Mouse (Mus musculus): ENCODE measurements around the gene Sox6. TPM values are rescaled to one million over a fixed set of nuclear protein-coding genes. Genes with fewer than 3 reads are reported as not detected.

Sox6 gene
- polyA plus RNA-seq, 1 experiment from 2014 or later: 149 TPM

DNA sequence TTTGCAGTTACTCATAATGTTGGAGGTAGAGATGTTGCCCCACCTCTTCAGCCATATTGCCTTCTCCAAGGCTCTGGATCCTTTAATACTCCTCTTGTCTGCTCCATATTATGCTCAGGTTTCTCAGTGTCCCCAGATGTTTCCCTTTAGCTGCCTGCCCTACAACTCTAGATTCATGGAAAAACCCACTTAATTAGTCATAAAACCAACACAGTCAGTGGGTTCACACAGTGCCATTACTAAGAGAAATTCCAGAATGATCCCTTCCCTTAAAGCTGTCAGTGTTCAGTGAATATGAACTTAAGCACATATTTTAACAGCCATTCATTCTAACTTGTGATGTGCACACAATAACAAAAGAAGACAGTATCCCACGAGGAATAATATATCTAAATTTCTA is 101.7 kb downstream of the Sox6 start:
- no peak overlapping the region for H3K4me3 ChIP-seq
- no peak for ATAC-seq
- no peaks in the 10 kb centered on the region for H3K27me3 ChIP-seq
- no peaks in the 10 kb centered on the region for H3K9me3 ChIP-seq (replicated peaks)
- peaks cover 13% of the 10 kb centered on the region for H3K4me1 ChIP-seq
- no peak overlapping the region for H3K9ac ChIP-seq
- no peaks in the 10 kb centered on the region for H3K36me3 ChIP-seq (ENCODE audit: poor library complexity, severe bottlenecking)
- WGBS: 74% methylated on average over 1 of the region's 1 CpGs
- no peak overlapping the region for H3K4me2 ChIP-seq
- H3K27ac ChIP-seq: no peak overlapping the region

DNA sequence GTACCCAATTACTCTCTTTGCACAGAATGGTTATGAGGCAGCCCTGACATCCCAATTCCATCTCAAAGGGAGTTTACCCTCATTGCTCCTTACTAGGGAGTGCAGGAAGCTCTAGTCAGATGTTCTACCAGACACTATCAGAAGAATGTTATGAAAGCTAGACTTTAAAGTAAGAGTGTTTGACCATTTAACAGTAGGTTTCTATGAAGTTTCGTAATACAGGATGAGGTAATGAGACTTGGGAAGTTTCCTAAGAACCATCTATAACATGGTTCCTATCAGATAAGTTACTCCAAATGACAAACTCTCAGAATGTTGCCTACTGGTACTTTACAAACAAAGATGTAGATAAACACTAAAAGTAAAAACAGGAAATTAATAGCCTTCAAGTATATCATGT is 123.3 kb downstream of the Sox6 start:
- H3K27ac ChIP-seq: no peak overlapping the region
- no peak overlapping the region for H3K9ac ChIP-seq
- no peak for ATAC-seq
- no peaks in the 10 kb centered on the region for H3K9me3 ChIP-seq (replicated peaks)
- H3K36me3 ChIP-seq (ENCODE audit: poor library complexity, severe bottlenecking): no peaks in the 10 kb centered on the region
- no peak overlapping the region for H3K4me3 ChIP-seq
- H3K4me1 ChIP-seq: peaks cover 8% of the 10 kb centered on the region
- H3K27me3 ChIP-seq: no peaks in the 10 kb centered on the region
- no peak overlapping the region for H3K4me2 ChIP-seq
- WGBS: 98% methylated on average over 1 of the region's 1 CpGs

DNA sequence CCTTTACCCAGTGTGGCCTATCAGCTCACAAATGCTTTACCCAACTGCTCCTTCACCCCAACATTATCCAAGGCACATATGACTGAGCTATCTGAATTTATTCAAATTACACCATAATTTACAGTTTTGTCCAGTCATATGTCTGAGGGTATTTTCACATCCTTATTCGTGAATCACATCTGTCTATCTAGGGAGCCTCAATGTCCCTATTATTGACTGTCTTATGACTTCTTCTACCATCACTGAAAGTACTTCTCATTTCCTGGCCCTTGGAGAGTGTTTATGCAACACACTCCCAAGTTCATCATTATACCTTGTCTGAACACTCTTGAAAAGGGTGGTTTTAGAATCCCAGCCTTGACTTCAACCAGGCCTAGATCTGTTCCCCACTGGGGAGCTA is 128.3 kb downstream of the Sox6 start:
- H3K9me3 ChIP-seq (replicated peaks): no peaks in the 10 kb centered on the region
- no peaks in the 10 kb centered on the region for H3K27me3 ChIP-seq
- no peaks in the 10 kb centered on the region for H3K36me3 ChIP-seq (ENCODE audit: poor library complexity, severe bottlenecking)
- no peak overlapping the region for H3K9ac ChIP-seq
- H3K27ac ChIP-seq: no peak overlapping the region
- 88% methylated on average over 1 of the region's 1 CpGs for WGBS
- no peak overlapping the region for H3K4me2 ChIP-seq
- ATAC-seq: no peak
- H3K4me3 ChIP-seq: no peak overlapping the region
- peaks cover 9% of the 10 kb centered on the region for H3K4me1 ChIP-seq

- H3K9ac ChIP-seq: no peak overlapping the region
- peak overlapping the region; percentile 10; the same call in 1 of the 2 replicates for H3K4me2 ChIP-seq
- peak; percentile 55; the same call in 1 of the 2 replicates for ATAC-seq
- peaks cover 33% of the 10 kb centered on the region for H3K4me1 ChIP-seq
- H3K27ac ChIP-seq: no peak overlapping the region
- 44% methylated on average over 9 of the region's 9 CpGs for WGBS
- no peaks in the 10 kb centered on the region for H3K36me3 ChIP-seq (ENCODE audit: poor library complexity, severe bottlenecking)
- H3K4me3 ChIP-seq: no peak overlapping the region
- H3K27me3 ChIP-seq: no peaks in the 10 kb centered on the region
- no peaks in the 10 kb centered on the region for H3K9me3 ChIP-seq (replicated peaks)
These were observed 133.8 kb downstream of the Sox6 start for GRCm38 (mm10) chr7:115904798-115905207.

DNA sequence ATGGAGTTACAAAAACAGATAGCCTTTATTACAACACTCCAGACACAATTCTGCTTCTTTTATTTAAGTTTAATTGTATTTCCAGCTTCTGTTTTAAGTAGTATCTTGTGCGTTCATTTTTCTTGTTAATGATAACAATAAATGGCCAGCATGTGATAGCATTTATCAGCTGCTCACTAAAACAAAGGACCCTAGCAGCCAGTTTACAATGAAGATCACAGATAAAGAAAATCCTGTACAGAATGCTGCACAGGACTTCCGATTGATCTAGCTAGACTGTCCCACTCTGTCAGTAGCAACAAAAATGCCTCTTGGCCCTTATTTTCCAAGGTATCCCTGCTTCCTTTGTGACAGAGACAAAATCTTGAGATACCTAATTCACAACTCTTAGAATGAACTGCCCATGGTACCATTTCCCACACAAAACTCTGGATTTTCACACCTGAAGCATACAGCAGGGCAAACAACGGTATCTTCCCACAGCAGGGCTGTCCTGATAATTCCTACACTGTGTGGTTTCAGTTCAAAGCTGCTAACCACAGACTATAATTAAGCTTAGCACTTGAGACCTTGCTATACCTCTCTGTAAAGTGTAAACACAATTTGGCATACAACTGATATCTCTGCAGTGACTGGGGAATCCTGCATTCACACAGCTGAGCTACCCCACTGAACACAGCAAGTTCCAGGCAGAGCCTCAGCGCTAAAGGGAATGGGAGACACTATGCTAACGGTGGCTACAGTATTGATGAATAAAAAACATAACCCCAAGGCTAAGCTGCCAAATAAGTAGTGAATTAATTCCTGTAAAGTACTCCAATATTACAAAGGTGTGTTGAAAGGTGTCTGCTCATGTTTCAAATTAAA is 134.4 kb downstream of the Sox6 start:
- Histone ChIP-seq H3K27ac (no peak overlapping the region), H3K4me2 (peak overlapping the region; percentile 10; the same call in 1 of the 2 replicates), H3K27me3 (no peaks in the 10 kb centered on the region), H3K9ac (no peak overlapping the region), H3K36me3 (ENCODE audit: poor library complexity, severe bottlenecking) (no peaks in the 10 kb centered on the region), H3K9me3 (replicated peaks) (no peaks in the 10 kb centered on the region), H3K4me3 (no peak overlapping the region), H3K4me1 (peaks cover 33% of the 10 kb centered on the region)
- peak; percentile 69 for ATAC-seq
- WGBS: 32% methylated on average over 5 of the region's 5 CpGs

DNA sequence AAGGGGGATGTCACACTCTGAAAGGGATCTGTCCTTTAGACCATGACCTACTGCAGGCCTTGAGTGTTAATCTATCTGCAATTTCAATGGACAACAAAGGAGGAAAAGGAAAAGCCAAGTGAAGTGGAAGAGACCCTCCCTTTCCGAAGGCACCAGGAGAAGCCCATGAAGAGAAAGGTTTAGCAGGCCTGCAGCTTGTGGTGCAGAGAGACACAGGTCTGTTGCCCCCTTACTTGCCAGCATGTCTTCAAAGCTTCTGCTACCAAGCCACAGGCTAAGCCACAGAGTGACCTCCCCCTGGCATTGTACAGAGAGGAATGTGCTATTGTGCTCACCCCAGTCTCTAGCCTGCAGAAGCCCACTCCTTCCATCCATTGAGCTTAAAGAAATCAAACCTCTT is 135.2 kb downstream of the Sox6 start:
- Histone ChIP-seq H3K9ac (no peak overlapping the region), H3K27ac (0 out of 2 replicates have a peak overlapping the region, but pooled peaks have one; percentile 10), H3K27me3 (no peaks in the 10 kb centered on the region), H3K4me3 (no peak overlapping the region), H3K9me3 (replicated peaks) (no peaks in the 10 kb centered on the region), H3K4me2 (peak overlapping the region; percentile 5; the same call in 1 of the 2 replicates), H3K4me1 (peaks cover 33% of the 10 kb centered on the region), H3K36me3 (ENCODE audit: poor library complexity, severe bottlenecking) (no peaks in the 10 kb centered on the region)
- WGBS: 4% methylated on average over 1 of the region's 1 CpGs
- ATAC-seq: no peak

DNA sequence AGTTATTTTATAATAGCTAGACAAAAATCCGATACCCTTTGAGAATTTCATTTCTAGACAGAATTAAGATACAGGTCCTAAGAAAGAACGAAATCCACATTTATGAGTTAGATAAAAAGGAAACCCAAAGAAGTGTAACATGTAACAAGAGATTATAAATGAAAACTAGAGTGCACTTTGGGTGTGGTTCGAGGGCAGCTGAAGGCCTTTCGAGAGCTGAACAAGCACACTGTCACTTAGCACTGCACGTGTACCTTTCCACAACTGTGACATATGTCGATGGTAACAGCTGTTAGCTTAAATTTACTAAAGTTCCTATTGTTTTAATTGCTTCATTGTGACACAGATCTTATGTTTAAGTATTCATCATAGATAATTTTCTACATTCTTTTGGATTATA is 142.8 kb downstream of the Sox6 start:
- Histone ChIP-seq H3K4me1 (peaks cover 19% of the 10 kb centered on the region), H3K36me3 (ENCODE audit: poor library complexity, severe bottlenecking) (no peaks in the 10 kb centered on the region), H3K27me3 (no peaks in the 10 kb centered on the region), H3K4me3 (no peak overlapping the region), H3K9me3 (replicated peaks) (no peaks in the 10 kb centered on the region), H3K27ac (no peak overlapping the region), H3K9ac (no peak overlapping the region), H3K4me2 (no peak overlapping the region)
- ATAC-seq: no peak
- WGBS: 88% methylated on average over 6 of the region's 6 CpGs

GRCm38 (mm10) chr7:115895028-115895671 is 143.4 kb downstream of the Sox6 start:
- H3K4me3 ChIP-seq: no peak overlapping the region
- no peaks in the 10 kb centered on the region for H3K36me3 ChIP-seq (ENCODE audit: poor library complexity, severe bottlenecking)
- H3K27ac ChIP-seq: no peak overlapping the region; the same call in 1 of the 2 replicates
- WGBS: 90% methylated on average over 4 of the region's 4 CpGs
- ATAC-seq: no peak
- no peak overlapping the region for H3K9ac ChIP-seq
- H3K9me3 ChIP-seq (replicated peaks): no peaks in the 10 kb centered on the region
- H3K4me2 ChIP-seq: no peak overlapping the region
- H3K4me1 ChIP-seq: peaks cover 24% of the 10 kb centered on the region
- H3K27me3 ChIP-seq: no peaks in the 10 kb centered on the region

- ATAC-seq: no peak
- 92% methylated on average over 3 of the region's 3 CpGs for WGBS
These were observed 147.1 kb downstream of the Sox6 start for GRCm38 (mm10) chr7:115891482-115891881.

DNA sequence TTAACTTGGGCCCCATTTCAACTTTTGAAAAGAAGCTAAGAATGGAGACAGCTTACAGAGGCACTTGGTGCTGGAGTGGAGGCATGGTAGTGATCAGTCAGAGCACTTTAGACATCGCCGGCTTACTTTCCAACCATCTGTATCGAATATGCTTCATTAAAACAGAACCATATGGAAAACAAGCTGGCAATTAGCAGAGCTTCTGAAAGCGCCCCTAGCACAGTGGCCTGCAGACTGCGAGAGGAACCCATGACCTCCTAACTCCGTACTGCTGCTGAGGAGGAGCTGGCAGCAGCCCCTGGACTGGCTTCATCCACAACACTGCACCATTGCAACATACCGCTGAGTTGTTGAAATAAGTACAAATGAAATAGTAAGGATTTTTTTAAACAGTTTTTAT is 148.7 kb downstream of the Sox6 start:
- H3K36me3 ChIP-seq (ENCODE audit: poor library complexity, severe bottlenecking): no peaks in the 10 kb centered on the region
- H3K4me2 ChIP-seq: no peak overlapping the region
- H3K9me3 ChIP-seq (replicated peaks): no peaks in the 10 kb centered on the region
- peaks cover 23% of the 10 kb centered on the region for H3K4me1 ChIP-seq
- 59% methylated on average over 7 of the region's 7 CpGs for WGBS
- H3K27me3 ChIP-seq: no peaks in the 10 kb centered on the region
- ATAC-seq: peak; percentile 72; the same call in 1 of the 2 replicates
- no peak overlapping the region for H3K9ac ChIP-seq
- H3K4me3 ChIP-seq: no peak overlapping the region
- H3K27ac ChIP-seq: no peak overlapping the region

More at GRCm38 (mm10) chr7:115891482-115891881, 147.1 kb downstream of the Sox6 start:
- Histone ChIP-seq H3K4me2 (no peak overlapping the region), H3K27ac (no peak overlapping the region), H3K9me3 (replicated peaks) (no peaks in the 10 kb centered on the region), H3K9ac (no peak overlapping the region), H3K27me3 (no peaks in the 10 kb centered on the region), H3K4me1 (peaks cover 27% of the 10 kb centered on the region), H3K36me3 (ENCODE audit: poor library complexity, severe bottlenecking) (no peaks in the 10 kb centered on the region), H3K4me3 (no peak overlapping the region)

DNA sequence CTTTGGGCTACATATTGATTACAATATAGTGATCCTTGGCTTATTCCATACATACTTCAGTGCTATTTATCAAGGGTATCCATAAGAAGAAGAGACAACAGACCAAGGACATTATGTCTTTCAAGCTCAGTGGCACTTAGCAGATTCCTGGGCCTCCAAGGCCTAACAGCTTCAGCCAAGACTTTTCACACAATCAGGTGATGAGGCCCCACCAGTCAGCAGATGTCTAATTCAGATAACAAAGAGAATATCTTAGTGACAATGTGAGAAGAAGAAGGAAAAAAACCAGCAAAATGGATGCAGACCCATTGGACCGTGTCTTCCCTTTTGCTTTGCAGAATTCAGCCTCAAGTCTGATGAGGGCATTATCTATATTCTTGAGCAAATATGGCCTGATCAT is 150.0 kb downstream of the Sox6 start:
- 95% methylated on average over 1 of the region's 1 CpGs for WGBS
- H3K4me2 ChIP-seq: no peak overlapping the region
- H3K27ac ChIP-seq: no peak overlapping the region
- no peak overlapping the region for H3K9ac ChIP-seq
- peaks cover 10% of the 10 kb centered on the region for H3K4me1 ChIP-seq
- no peaks in the 10 kb centered on the region for H3K36me3 ChIP-seq (ENCODE audit: poor library complexity, severe bottlenecking)
- no peak for ATAC-seq
- H3K9me3 ChIP-seq (replicated peaks): no peaks in the 10 kb centered on the region
- no peak overlapping the region for H3K4me3 ChIP-seq
- no peaks in the 10 kb centered on the region for H3K27me3 ChIP-seq

- Histone ChIP-seq H3K4me1 (peaks cover 9% of the 10 kb centered on the region), H3K9ac (no peak overlapping the region), H3K27ac (no peak overlapping the region), H3K4me2 (no peak overlapping the region), H3K4me3 (no peak overlapping the region), H3K27me3 (no peaks in the 10 kb centered on the region), H3K9me3 (replicated peaks) (no peaks in the 10 kb centered on the region), H3K36me3 (ENCODE audit: poor library complexity, severe bottlenecking) (no peaks in the 10 kb centered on the region)
- 91% methylated on average over 7 of the region's 7 CpGs for WGBS
- no peak for ATAC-seq
These were observed 150.5 kb downstream of the Sox6 start for GRCm38 (mm10) chr7:115888120-115888519.
